Mouse (Mus musculus) retina, postnatal 1 day (tissue): Measurements from ENCODE around the gene Itih5.

Source experiments
- DNase-seq: peaks from one replicate; pipeline ENCODE4 v3.0.0-alpha.2; 2012

The Itih5 gene

GRCm38 (mm10) chr2:10263909-10264489 lies 110.6 kb downstream of the Itih5 start:
- DNase-seq = no peak

- no peak for DNase-seq
These were observed 112.5 kb downstream of the Itih5 start for GRCm38 (mm10) chr2:10265881-10266280.

- DNase-seq = no peak
These were observed 119.3 kb downstream of the Itih5 start for GRCm38 (mm10) chr2:10272604-10273115.

- DNase-seq = no peak
These were observed 120.2 kb downstream of the Itih5 start for GRCm38 (mm10) chr2:10273541-10274050.

GRCm38 (mm10) chr2:10276194-10276593 lies 122.8 kb downstream of the Itih5 start:
- peak; percentile 81 for DNase-seq

- no peak for DNase-seq
These were observed 130.3 kb downstream of the Itih5 start for GRCm38 (mm10) chr2:10283686-10284085.

GRCm38 (mm10) chr2:10284636-10285270 lies 131.4 kb downstream of the Itih5 start:
- DNase-seq = peak; percentile 75

- peak; percentile 64 for DNase-seq
These were observed 132.6 kb downstream of the Itih5 start for GRCm38 (mm10) chr2:10285975-10286374.

GRCm38 (mm10) chr2:10288142-10288831 lies 134.9 kb downstream of the Itih5 start:
- DNase-seq = peak; percentile 79

GRCm38 (mm10) chr2:10288881-10289280 lies 135.5 kb downstream of the Itih5 start:
- DNase-seq = no peak

- DNase-seq = peak; percentile 72
These were observed 136.7 kb downstream of the Itih5 start for GRCm38 (mm10) chr2:10290115-10290514.

- peak; percentile 80 for DNase-seq
These were observed 140.3 kb downstream of the Itih5 start for GRCm38 (mm10) chr2:10293556-10294206.

- no peak for DNase-seq
These were observed 142.5 kb downstream of the Itih5 start for GRCm38 (mm10) chr2:10295908-10296307.

GRCm38 (mm10) chr2:10300244-10300643 lies 146.9 kb downstream of the Itih5 start:
- no peak for DNase-seq

GRCm38 (mm10) chr2:10300771-10301170 lies 147.4 kb downstream of the Itih5 start:
- peak; percentile 67 for DNase-seq

GRCm38 (mm10) chr2:10301391-10301790 lies 148.0 kb downstream of the Itih5 start:
- DNase-seq = no peak

GRCm38 (mm10) chr2:10301997-10302396 lies 148.6 kb downstream of the Itih5 start:
- DNase-seq = no peak

- no peak for DNase-seq
These were observed 151.5 kb downstream of the Itih5 start for GRCm38 (mm10) chr2:10304911-10305310.
